Mouse (Mus musculus) intestine, embryonic 16.5 days (tissue): ENCODE measurements at regions not wholly inside any gene's neighbourhood (a gene's known extent, or its start where the extent isn't known, plus 50 kb on each side); places are given as distances from the start of the nearest gene placed in this dataset.

Experiments used
- ATAC-seq: fragments of 200-750 bp; cut with Nextera tagmentation; 2 replicates; pipeline ENCODE4 v1.8.0; 2017; ENCODE audit warnings: moderate TSS enrichment, moderate library complexity
- H3K27ac ChIP-seq: fragments of 300-500 bp; sonication (generic); 2 replicates; pipeline ENCODE4 v1.5.1; 2014; ENCODE audit warnings: mild to moderate bottlenecking, low read length
- H3K27me3 ChIP-seq: fragments of 300-500 bp; sonication (generic); replicated peaks from 2 replicates; pipeline ENCODE4 v1.6.1; 2014; ENCODE audit warnings: low read length, control low read depth, mixed read lengths; ENCODE audit not compliant: control insufficient read depth, insufficient read depth
- H3K36me3 ChIP-seq: fragments of 300-500 bp; sonication (generic); 2 replicates; pipeline ENCODE4 v1.6.1; 2014; ENCODE audit warnings: low read length, control low read depth; ENCODE audit not compliant: control insufficient read depth, insufficient read depth
- H3K4me1 ChIP-seq: fragments of 300-500 bp; sonication (generic); 2 replicates; pipeline ENCODE4 v1.6.1; 2014; ENCODE audit warnings: low read length, control low read depth, mixed read lengths; ENCODE audit not compliant: control insufficient read depth, insufficient read depth
- H3K4me2 ChIP-seq: fragments of 300-500 bp; sonication (generic); 2 replicates; pipeline ENCODE4 v1.6.1; 2014; ENCODE audit warnings: low read depth, low read length, control low read depth
- H3K4me3 ChIP-seq: fragments of 300-500 bp; sonication (generic); 2 replicates; pipeline ENCODE4 v1.5.1; 2014; ENCODE audit warnings: mild to moderate bottlenecking, low read length
- H3K9ac ChIP-seq: fragments of 300-500 bp; sonication (generic); 2 replicates; pipeline ENCODE4 v1.6.1; 2014; ENCODE audit warnings: low read depth, low read length
- H3K9me3 ChIP-seq: fragments of 300-500 bp; sonication (generic); 2 replicates; pipeline ENCODE4 v1.6.1; 2016; ENCODE audit warnings: low read length, control low read depth; ENCODE audit not compliant: control insufficient read depth
- WGBS: fragments of 180-500 bp; shearing (Covaris S2); extraction: QIAGEN DNeasy Blood & Tissue Kit; methylation state at CpG from one replicate; pipeline ENCODE4 v1.1.7; 2014; 5-methylcytosine and 5-hydroxymethylcytosine counted together

GRCm38 (mm10) chr8:103234374-103234773 is 448.9 kb upstream of the Cdh11 start:
- Histone ChIP-seq H3K4me1 (peaks cover 3% of the 10 kb centered on the region; the same call in 1 of the 2 replicates), H3K4me2 (no peak overlapping the region), H3K9me3 (no peaks in the 10 kb centered on the region), H3K4me3 (no peak overlapping the region), H3K9ac (no peak overlapping the region), H3K36me3 (no peaks in the 10 kb centered on the region), H3K27me3 (no peaks in the 10 kb centered on the region), H3K27ac (peak overlapping the region; percentile 83)
- peak; percentile 90 for ATAC-seq
- 32% methylated on average over 2 of the region's 2 CpGs for WGBS

GRCm38 (mm10) chr8:103235614-103236013 is 450.2 kb upstream of the Cdh11 start:
- WGBS: 27% methylated on average over 1 of the region's 1 CpGs

GRCm38 (mm10) chr8:103238456-103238970 is 453.1 kb upstream of the Cdh11 start:
- no peaks in the 10 kb centered on the region for H3K27me3 ChIP-seq
- no peak overlapping the region for H3K9ac ChIP-seq
- H3K4me2 ChIP-seq: no peak overlapping the region
- no peak overlapping the region for H3K27ac ChIP-seq
- no peaks in the 10 kb centered on the region for H3K36me3 ChIP-seq
- no peak for ATAC-seq
- no peak overlapping the region for H3K4me3 ChIP-seq
- H3K4me1 ChIP-seq: peaks cover 3% of the 10 kb centered on the region; the same call in 1 of the 2 replicates
- no peaks in the 10 kb centered on the region for H3K9me3 ChIP-seq

More at GRCm38 (mm10) chr8:103235614-103236013, 450.2 kb upstream of the Cdh11 start:
- peaks cover 3% of the 10 kb centered on the region; the same call in 1 of the 2 replicates for H3K4me1 ChIP-seq
- no peak overlapping the region for H3K4me2 ChIP-seq
- no peaks in the 10 kb centered on the region for H3K27me3 ChIP-seq
- H3K36me3 ChIP-seq: no peaks in the 10 kb centered on the region
- H3K9ac ChIP-seq: no peak overlapping the region
- no peak overlapping the region for H3K27ac ChIP-seq
- no peaks in the 10 kb centered on the region for H3K9me3 ChIP-seq
- H3K4me3 ChIP-seq: no peak overlapping the region
- ATAC-seq: no peak

- H3K27me3 ChIP-seq: no peaks in the 10 kb centered on the region
- H3K36me3 ChIP-seq: no peaks in the 10 kb centered on the region
- no peaks in the 10 kb centered on the region for H3K9me3 ChIP-seq
- WGBS: 68% methylated on average over 2 of the region's 2 CpGs
- ATAC-seq: no peak
- no peaks in the 10 kb centered on the region; the same call in 1 of the 2 replicates for H3K4me1 ChIP-seq
- H3K9ac ChIP-seq: no peak overlapping the region
- H3K4me3 ChIP-seq: no peak overlapping the region
- no peak overlapping the region for H3K4me2 ChIP-seq
- no peak overlapping the region for H3K27ac ChIP-seq
Measured at GRCm38 (mm10) chr8:103244169-103244568, 458.7 kb upstream of the Cdh11 start.

- Histone ChIP-seq H3K4me2 (no peak overlapping the region), H3K9ac (no peak overlapping the region), H3K36me3 (no peaks in the 10 kb centered on the region), H3K27me3 (no peaks in the 10 kb centered on the region), H3K4me3 (no peak overlapping the region), H3K9me3 (no peaks in the 10 kb centered on the region), H3K27ac (no peak overlapping the region), H3K4me1 (no peaks in the 10 kb centered on the region; the same call in 1 of the 2 replicates)
- peak; percentile 84 for ATAC-seq
- WGBS: 69% methylated on average over 6 of the region's 6 CpGs
Measured at GRCm38 (mm10) chr8:103244658-103245057, 459.2 kb upstream of the Cdh11 start.

GRCm38 (mm10) chr8:103245864-103246263 is 460.4 kb upstream of the Cdh11 start:
- Histone ChIP-seq H3K27me3 (no peaks in the 10 kb centered on the region), H3K9ac (no peak overlapping the region), H3K27ac (no peak overlapping the region), H3K4me3 (no peak overlapping the region), H3K36me3 (no peaks in the 10 kb centered on the region), H3K4me1 (no peaks in the 10 kb centered on the region; the same call in 1 of the 2 replicates), H3K4me2 (no peak overlapping the region), H3K9me3 (no peaks in the 10 kb centered on the region)
- 45% methylated on average over 9 of the region's 9 CpGs for WGBS
- no peak for ATAC-seq

- Histone ChIP-seq H3K27me3 (no peaks in the 10 kb centered on the region), H3K36me3 (no peaks in the 10 kb centered on the region), H3K4me3 (no peak overlapping the region), H3K27ac (no peak overlapping the region), H3K9ac (no peak overlapping the region), H3K9me3 (no peaks in the 10 kb centered on the region), H3K4me2 (no peak overlapping the region), H3K4me1 (no peaks in the 10 kb centered on the region)
- no peak for ATAC-seq
Measured at GRCm38 (mm10) chr8:103261236-103261635, 475.8 kb upstream of the Cdh11 start.

- Histone ChIP-seq H3K4me1 (peaks cover 6% of the 10 kb centered on the region), H3K9me3 (no peaks in the 10 kb centered on the region), H3K4me2 (no peak overlapping the region), H3K36me3 (no peaks in the 10 kb centered on the region), H3K4me3 (no peak overlapping the region), H3K27ac (no peak overlapping the region), H3K27me3 (no peaks in the 10 kb centered on the region), H3K9ac (no peak overlapping the region)
- no peak for ATAC-seq
- 61% methylated on average over 3 of the region's 3 CpGs for WGBS
Measured at GRCm38 (mm10) chr8:103270035-103270434, 484.6 kb upstream of the Cdh11 start.

- no peaks in the 10 kb centered on the region for H3K36me3 ChIP-seq
- H3K9ac ChIP-seq: no peak overlapping the region
- H3K27me3 ChIP-seq: no peaks in the 10 kb centered on the region
- WGBS: 63% methylated on average over 9 of the region's 9 CpGs
- no peak overlapping the region for H3K27ac ChIP-seq
- no peaks in the 10 kb centered on the region for H3K9me3 ChIP-seq
- no peak overlapping the region for H3K4me3 ChIP-seq
- no peak for ATAC-seq
- peaks cover 6% of the 10 kb centered on the region for H3K4me1 ChIP-seq
- no peak overlapping the region for H3K4me2 ChIP-seq
Measured at GRCm38 (mm10) chr8:103270815-103271553, 485.5 kb upstream of the Cdh11 start.
